Mouse (Mus musculus) cerebellum, adult (tissue): Measurements from ENCODE around the gene Glra4.
"Not testable (repeated sequence)": the region's sequence is repeated elsewhere in the genome, so short reads cannot be mapped to it uniquely, and the experiment has no call there.

Source experiments
- ATAC-seq: cut with Nextera tagmentation; 2 replicates; pipeline ENCODE4 v1.9.2; 2017; ENCODE audit warnings: mild to moderate bottlenecking, moderate library complexity, mixed read lengths; ENCODE audit not compliant: insufficient number of reproducible peaks, low FRiP score, low TSS enrichment

Gene Glra4

GRCm38 (mm10) chrX:136740087-136740790 is 39.7 kb downstream of the Glra4 start:
- no peak for ATAC-seq

- no peak for ATAC-seq
Measured at GRCm38 (mm10) chrX:136732016-136732415, 47.9 kb downstream of the Glra4 start.

- ATAC-seq: not testable (repeated sequence)
Measured at GRCm38 (mm10) chrX:136714742-136715474, 65.0 kb downstream of the Glra4 start.

- no peak; the same call in 1 of the 2 replicates for ATAC-seq
Measured at GRCm38 (mm10) chrX:136708782-136709181, 71.2 kb downstream of the Glra4 start.

GRCm38 (mm10) chrX:136708168-136708681 is 71.7 kb downstream of the Glra4 start:
- ATAC-seq: peak; percentile 56
